Mouse (Mus musculus) spleen, adult 2 months (tissue): ENCODE data around the gene Slco4a1. TPM values are rescaled to one million over a fixed set of nuclear protein-coding genes. Genes with fewer than 3 reads are reported as not detected.

Source experiments
- DNase-seq, 2 experiments: peaks; one replicate each; pipeline versions ENCODE4 v3.0.0 to v3.0.0-alpha.2; 2012 to 2021; ENCODE audit warnings: low spot score in 2 of 2, low read depth in 1 of 2
- H3K27ac ChIP-seq: fragments of 200-500 bp; 2 replicates; pipeline ENCODE4 v1.5.1; 2012; ENCODE audit warnings: low read length, inconsistent platforms; ENCODE audit not compliant: insufficient read depth
- H3K27me3 ChIP-seq: fragments of 200-500 bp; 2 replicates; pipeline ENCODE4 v1.6.1; 2012; ENCODE audit warnings: mild to moderate bottlenecking, moderate library complexity, low read length, inconsistent platforms; ENCODE audit not compliant: control insufficient read depth, insufficient read depth
- H3K36me3 ChIP-seq: fragments of 200-500 bp; 2 replicates; pipeline ENCODE4 v1.6.1; 2012; ENCODE audit warnings: mild to moderate bottlenecking, low read length, inconsistent platforms; ENCODE audit not compliant: control insufficient read depth, insufficient read depth
- H3K4me1 ChIP-seq: fragments of 200-500 bp; 2 replicates; pipeline ENCODE4 v1.6.1; 2011; ENCODE audit warnings: inconsistent platforms; ENCODE audit not compliant: control insufficient read depth, insufficient read depth, insufficient read length
- H3K4me3 ChIP-seq: fragments of 200-500 bp; 2 replicates; pipeline ENCODE4 v1.5.1; 2011; ENCODE audit warnings: mild to moderate bottlenecking, inconsistent platforms; ENCODE audit not compliant: insufficient read depth, insufficient read length; ENCODE audit errors: extremely low read depth
- CTCF ChIP-seq: fragments of 200-500 bp; IDR thresholded peaks from 2 replicates; pipeline ENCODE4 v1.5.1; 2011; ENCODE audit warnings: mild to moderate bottlenecking, inconsistent platforms; ENCODE audit not compliant: insufficient read depth, insufficient read length, insufficient replicate concordance; ENCODE audit errors: extremely low read depth
- POLR2A ChIP-seq: fragments of 200-500 bp; IDR thresholded peaks from 2 replicates; pipeline ENCODE4 v1.6.1; 2011; ENCODE audit warnings: low read depth, low read length, inconsistent platforms
- WGBS: fragments of 180-500 bp; shearing (Covaris S2); methylation state at CpG from one replicate; pipeline ENCODE4 v1.1.7; 2018; 5-methylcytosine and 5-hydroxymethylcytosine counted together
- polyA plus RNA-seq: library from polyadenylated mRNA; depleted of rRNA; stranded (reverse); fragments of >200 nt; gene quantifications from 2 replicates; pipeline ENCODE4 v1.2.3, GENCODE M21; 2012

Gene Slco4a1
- polyA plus RNA-seq, 1 experiment: 8.1 TPM

GRCm38 (mm10) chr2:180474864-180475263, 18.8 kb downstream of the Slco4a1 start:
- Histone ChIP-seq H3K27me3 (no peaks in the 10 kb centered on the region), H3K4me1 (no peaks in the 10 kb centered on the region), H3K4me3 (no peak overlapping the region), H3K36me3 (no peaks in the 10 kb centered on the region), H3K27ac (no peak overlapping the region)
- 94% methylated on average over 3 of the region's 3 CpGs for WGBS
- DNase-seq: no peak
- TF ChIP-seq POLR2A (no peak), CTCF (no peak)

GRCm38 (mm10) chr2:180482274-180482673, 26.2 kb downstream of the Slco4a1 start:
- Histone ChIP-seq H3K27me3 (no peaks in the 10 kb centered on the region), H3K4me3 (no peak overlapping the region), H3K4me1 (no peaks in the 10 kb centered on the region), H3K36me3 (no peaks in the 10 kb centered on the region), H3K27ac (no peak overlapping the region)
- TF ChIP-seq CTCF (no peak), POLR2A (no peak)
- 42% methylated on average over 16 of the region's 16 CpGs for WGBS
- no peak for DNase-seq

GRCm38 (mm10) chr2:180484882-180485281, 28.8 kb downstream of the Slco4a1 start:
- H3K27me3 ChIP-seq: 0 out of 2 replicates have a peak, but pooled peaks cover 1% of the 10 kb centered on the region
- H3K27ac ChIP-seq: no peak overlapping the region
- no peak for DNase-seq
- H3K4me3 ChIP-seq: no peak overlapping the region
- H3K4me1 ChIP-seq: no peaks in the 10 kb centered on the region
- TF ChIP-seq CTCF (no peak), POLR2A (no peak)
- no peaks in the 10 kb centered on the region for H3K36me3 ChIP-seq
- 78% methylated on average over 4 of the region's 4 CpGs for WGBS

- no peak for TF ChIP-seq POLR2A
- TF ChIP-seq CTCF: no peak
- no peak for DNase-seq
- 0 out of 2 replicates have a peak, but pooled peaks cover 1% of the 10 kb centered on the region for H3K27me3 ChIP-seq
- WGBS: 88% methylated on average over 3 of the region's 3 CpGs
- H3K27ac ChIP-seq: no peak overlapping the region
- H3K4me3 ChIP-seq: no peak overlapping the region
- no peaks in the 10 kb centered on the region for H3K36me3 ChIP-seq
- no peaks in the 10 kb centered on the region for H3K4me1 ChIP-seq
Observed at GRCm38 (mm10) chr2:180485306-180485705, 29.3 kb downstream of the Slco4a1 start.

GRCm38 (mm10) chr2:180488210-180488751, 32.2 kb downstream of the Slco4a1 start:
- H3K36me3 ChIP-seq: no peaks in the 10 kb centered on the region
- no peak overlapping the region for H3K4me3 ChIP-seq
- H3K4me1 ChIP-seq: no peaks in the 10 kb centered on the region
- H3K27me3 ChIP-seq: 0 out of 2 replicates have a peak, but pooled peaks cover 1% of the 10 kb centered on the region
- TF ChIP-seq CTCF (no peak), POLR2A (no peak)
- WGBS: 26% methylated on average over 17 of the region's 17 CpGs
- no peak overlapping the region for H3K27ac ChIP-seq
- DNase-seq: no peak

GRCm38 (mm10) chr2:180495906-180496305, 39.9 kb downstream of the Slco4a1 start:
- 75% methylated on average over 8 of the region's 8 CpGs for WGBS
- no peak for TF ChIP-seq CTCF
- no peak for TF ChIP-seq POLR2A
- H3K36me3 ChIP-seq: no peaks in the 10 kb centered on the region
- no peak overlapping the region for H3K27ac ChIP-seq
- H3K27me3 ChIP-seq: peaks cover 3% of the 10 kb centered on the region; the same call in 1 of the 2 replicates
- H3K4me1 ChIP-seq: no peaks in the 10 kb centered on the region
- DNase-seq: no peak
- no peak overlapping the region for H3K4me3 ChIP-seq

- Histone ChIP-seq H3K4me1 (no peaks in the 10 kb centered on the region), H3K4me3 (no peak within 1 kb of the TSS), H3K27me3 (peaks cover 3% of the 10 kb centered on the region; the same call in 1 of the 2 replicates), H3K27ac (no peak within 1 kb of the TSS), H3K36me3 (no peaks in the 10 kb centered on the region)
- DNase-seq: no peak
- WGBS: 2% methylated on average over 30 of the region's 30 CpGs
- no peak for TF ChIP-seq POLR2A
- TF ChIP-seq CTCF: no peak
Observed at GRCm38 (mm10) chr2:180499741-180500140, 43.7 kb downstream of the Slco4a1 start, which contains the start of gene Ntsr1. TSS of gene Ntsr1 (plus strand) at chr2:180499976.
